Mouse (Mus musculus): ENCODE data around the gene Serping1. TPM values are rescaled to one million over a fixed set of nuclear protein-coding genes. Genes with fewer than 3 reads are reported as not detected.
"Not testable (repeated sequence)": the region's sequence is repeated elsewhere in the genome, so short reads cannot be mapped to it uniquely, and the experiment has no call there.

Gene Serping1
- total RNA-seq, 1 experiment from 2014 or later, result 33.5 TPM

- DNase-seq, result peak; percentile 25
These were observed 36.9 kb downstream of the Serping1 start for GRCm38 (mm10) chr2:84738271-84738911.

GRCm38 (mm10) chr2:84737451-84737925 lies 37.8 kb downstream of the Serping1 start:
- DNase-seq, result no peak

GRCm38 (mm10) chr2:84736312-84737161 lies 38.7 kb downstream of the Serping1 start:
- DNase-seq, result no peak

- DNase-seq, result no peak
These were observed 39.8 kb downstream of the Serping1 start for GRCm38 (mm10) chr2:84735346-84735920.

- no peak for DNase-seq
These were observed 40.3 kb downstream of the Serping1 start for GRCm38 (mm10) chr2:84734919-84735318.

- no peak for DNase-seq
These were observed 40.8 kb downstream of the Serping1 start for GRCm38 (mm10) chr2:84734351-84734864.

GRCm38 (mm10) chr2:84733579-84734300 lies 41.5 kb downstream of the Serping1 start, which contains the start of gene Ypel4:
Gene Ypel4, plus strand, starts transcription at chr2:84734058.
- peak; percentile 67 for DNase-seq

GRCm38 (mm10) chr2:84732394-84732793 lies 42.9 kb downstream of the Serping1 start:
- DNase-seq, result no peak

GRCm38 (mm10) chr2:84731206-84731605 lies 44.0 kb downstream of the Serping1 start:
- DNase-seq, result no peak

- not testable (repeated sequence) for DNase-seq
These were observed 47.1 kb downstream of the Serping1 start for GRCm38 (mm10) chr2:84728191-84728590.

GRCm38 (mm10) chr2:84727172-84727858 lies 47.9 kb downstream of the Serping1 start, which contains the start of gene Clp1:
Gene Clp1, minus strand, starts transcription at chr2:84727350.
- DNase-seq, result peak; percentile 93

- DNase-seq, result no peak
These were observed 48.5 kb downstream of the Serping1 start for GRCm38 (mm10) chr2:84726716-84727115.

- no peak for DNase-seq
These were observed 49.5 kb downstream of the Serping1 start for GRCm38 (mm10) chr2:84725770-84726169.

- no peak for DNase-seq
These were observed 51.4 kb downstream of the Serping1 start for GRCm38 (mm10) chr2:84723856-84724255.

- DNase-seq, result no peak
These were observed 54.1 kb downstream of the Serping1 start for GRCm38 (mm10) chr2:84721182-84721581.

GRCm38 (mm10) chr2:84720718-84721117 lies 54.5 kb downstream of the Serping1 start:
- no peak for DNase-seq

- no peak for DNase-seq
These were observed 57.9 kb downstream of the Serping1 start for GRCm38 (mm10) chr2:84717357-84717756.

- DNase-seq, result no peak
These were observed 58.6 kb downstream of the Serping1 start for GRCm38 (mm10) chr2:84716423-84717355.

GRCm38 (mm10) chr2:84715562-84716361 lies 59.5 kb downstream of the Serping1 start:
- peak; percentile 60 for DNase-seq

All from adrenal gland, postnatal 25 days (tissue).